Mouse (Mus musculus) granulocyte monocyte progenitor cell, adult 5-6 weeks (primary cell): ENCODE results near the gene Arl15. TPM values are rescaled to one million over a fixed set of nuclear protein-coding genes. Genes with fewer than 3 reads are reported as not detected.
A peak's percentile ranks its signal among the peaks of the same experiment; 100 is the strongest.

Experiments
- ATAC-seq: replicated peaks from 2 replicates; pipeline ENCODE4 v1.8.0; 2016; ENCODE audit warnings: mild to moderate bottlenecking, moderate TSS enrichment, inconsistent platforms; ENCODE audit not compliant: poor library complexity, severe bottlenecking
- total RNA-seq, 2 experiments: library from RNA; stranded (forward) in 1 of 2; stranded (reverse) in 1 of 2; fragments of 200-712, 200-1000 nt in 1 of 2; fragments of >200 nt in 1 of 2; fragmentation: Nextera tagmentation in 1 of 2; gene quantifications; 2 replicates each; pipeline ENCODE4 v1.2.3; 2014 to 2017

The Arl15 gene
- total RNA-seq, 2 experiments from 2014 or later: 16.1 to 17.3 TPM

DNA sequence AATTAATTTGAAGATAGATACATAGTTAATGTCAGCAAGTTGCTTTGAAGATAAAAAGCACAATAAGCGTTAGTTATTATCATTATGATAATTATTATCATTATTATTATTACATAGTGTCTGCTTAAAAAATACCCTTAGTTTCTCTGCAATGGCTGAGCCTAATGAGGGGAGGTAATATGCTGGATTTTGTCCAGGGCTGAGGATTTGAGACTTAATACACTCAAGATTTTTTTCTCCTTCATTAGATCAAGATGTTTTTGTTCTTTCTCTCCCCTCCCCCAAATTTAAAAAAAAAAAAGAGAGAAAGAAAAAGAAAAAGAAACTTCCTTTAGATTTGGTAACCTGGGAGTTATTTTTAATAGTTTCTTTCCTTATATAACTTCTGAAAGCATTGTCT is 180.6 kb downstream of the Arl15 start:
- ATAC-seq: no peak

GRCm38 (mm10) chr13:113975722-113976121 is 181.4 kb downstream of the Arl15 start:
- no peak for ATAC-seq

DNA sequence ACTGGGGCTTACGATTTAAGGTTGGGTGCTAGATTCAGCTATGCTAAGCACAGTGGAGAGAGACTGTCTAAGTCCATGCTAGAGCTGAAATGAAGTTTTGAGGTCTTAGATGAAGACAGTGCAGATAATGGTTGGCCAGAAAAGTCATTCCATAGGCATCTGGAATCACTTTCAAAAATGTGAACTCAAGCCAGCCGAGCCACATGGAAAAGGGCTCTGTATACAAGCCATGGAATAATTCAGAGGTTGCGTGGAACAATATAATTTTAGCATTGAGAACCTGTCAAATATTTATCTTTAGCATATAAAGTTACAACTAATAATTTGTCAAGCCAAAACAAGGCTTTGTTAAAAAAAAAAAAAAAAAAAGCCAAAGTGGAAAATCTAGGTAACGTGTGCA is 182.6 kb downstream of the Arl15 start:
- no peak for ATAC-seq

GRCm38 (mm10) chr13:113980739-113981460 is 186.6 kb downstream of the Arl15 start:
- ATAC-seq: no peak

DNA sequence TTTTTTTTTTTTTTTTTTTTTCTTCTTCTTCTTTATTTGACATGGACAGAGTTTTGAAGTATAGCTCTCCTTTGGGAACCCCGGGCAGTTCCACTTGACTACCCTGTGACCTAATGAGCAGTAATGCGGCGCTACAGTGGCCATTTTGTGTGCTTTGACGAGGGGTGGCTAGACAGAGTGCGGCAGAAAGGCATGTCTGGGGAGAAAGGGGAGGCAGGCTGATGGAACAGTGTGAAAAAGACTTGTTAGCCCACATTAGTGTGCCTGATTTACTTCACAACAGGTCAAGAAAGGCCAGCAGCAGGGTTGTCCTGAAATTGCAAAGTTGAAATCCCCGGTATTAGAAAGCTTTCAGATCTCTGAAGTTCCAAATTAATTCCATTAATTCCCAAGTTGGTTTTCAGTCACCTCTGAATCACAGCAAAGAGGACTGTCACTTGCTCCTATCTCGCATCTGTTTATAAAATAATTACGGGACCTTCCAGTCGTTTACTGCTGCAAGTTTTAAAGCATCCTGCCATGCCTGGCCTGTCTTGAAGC is 187.2 kb downstream of the Arl15 start:
- ATAC-seq: no peak

- peak; percentile 37; the same call in 1 of the 2 replicates for ATAC-seq
Observed at GRCm38 (mm10) chr13:113983633-113984032, 189.3 kb downstream of the Arl15 start.

- no peak for ATAC-seq
Observed at GRCm38 (mm10) chr13:113984491-113984890, 190.2 kb downstream of the Arl15 start.

DNA sequence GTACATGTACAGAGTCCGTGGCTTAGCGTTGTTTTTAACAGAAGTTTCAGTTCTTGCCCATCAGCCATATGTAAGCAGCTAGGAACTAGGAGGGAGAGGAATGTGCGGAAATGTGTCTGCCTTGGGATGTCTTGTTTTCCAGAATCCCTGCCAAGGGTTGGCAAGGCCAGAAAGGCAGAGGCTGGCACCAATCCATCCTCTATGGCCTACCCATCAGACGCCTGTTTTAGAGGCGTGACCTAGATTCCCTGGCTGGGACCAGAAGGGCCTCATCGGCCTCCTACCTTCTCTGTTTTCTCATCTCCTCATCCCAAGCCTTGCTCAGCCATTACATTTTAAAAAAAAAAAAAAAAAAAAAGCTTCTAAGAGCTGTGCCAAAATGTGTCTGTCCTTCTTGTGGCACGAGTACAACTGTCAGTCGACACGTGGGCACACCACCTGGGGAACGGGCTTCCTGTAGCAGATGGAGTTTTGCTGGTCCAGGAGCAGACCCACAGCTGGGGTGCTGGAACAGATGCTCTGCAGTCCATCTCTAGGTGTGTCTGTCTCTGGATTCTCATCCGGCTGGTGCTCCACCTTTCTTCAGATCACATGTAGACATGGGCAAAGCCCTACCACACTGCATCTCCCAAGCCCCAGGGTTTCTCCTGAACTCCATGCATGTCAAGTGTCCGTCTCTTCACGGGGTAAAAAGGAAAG is 192.7 kb downstream of the Arl15 start:
- no peak for ATAC-seq

DNA sequence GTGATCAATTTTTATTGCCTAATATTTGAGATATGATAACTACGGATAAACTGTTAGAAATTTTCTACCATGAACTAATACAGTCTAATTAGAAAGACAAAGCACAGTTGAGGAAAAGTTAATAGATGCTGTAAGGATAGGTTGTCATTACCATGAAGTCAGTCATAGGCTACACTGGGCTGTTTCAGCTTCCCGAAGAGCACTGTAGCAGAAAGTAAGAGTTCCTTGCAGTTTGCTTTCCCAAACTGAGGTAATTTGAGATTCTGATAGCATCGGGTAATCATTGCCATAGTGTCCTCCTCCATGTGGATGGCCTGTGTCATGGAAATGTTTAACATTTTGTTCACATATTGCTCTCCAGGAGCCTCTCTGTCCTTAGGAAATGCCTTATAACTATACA is 195.9 kb downstream of the Arl15 start:
- ATAC-seq: peak; percentile 8; the same call in 1 of the 2 replicates

GRCm38 (mm10) chr13:113990701-113991100 is 196.4 kb downstream of the Arl15 start:
- peak; percentile 73 for ATAC-seq

DNA sequence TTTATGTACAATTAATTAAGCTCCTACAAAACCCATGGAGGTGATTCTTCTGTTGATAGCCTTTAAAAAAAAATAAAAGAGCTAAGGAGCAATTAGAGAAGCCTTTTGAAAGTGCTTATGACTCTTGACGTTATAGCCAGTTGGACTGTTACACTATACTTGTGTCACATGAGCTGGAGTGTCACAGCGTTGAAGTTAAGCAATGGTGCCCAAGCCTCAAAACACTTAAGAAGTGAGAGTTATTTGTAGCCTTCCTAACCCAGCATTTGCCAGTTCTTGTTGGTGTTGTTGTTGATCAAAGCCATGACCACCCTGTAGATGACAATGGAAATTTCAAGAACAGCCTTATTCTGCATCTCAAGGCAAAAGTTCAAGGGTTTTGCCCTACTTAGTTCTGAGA is 198.8 kb downstream of the Arl15 start:
- ATAC-seq: peak; percentile 51

DNA sequence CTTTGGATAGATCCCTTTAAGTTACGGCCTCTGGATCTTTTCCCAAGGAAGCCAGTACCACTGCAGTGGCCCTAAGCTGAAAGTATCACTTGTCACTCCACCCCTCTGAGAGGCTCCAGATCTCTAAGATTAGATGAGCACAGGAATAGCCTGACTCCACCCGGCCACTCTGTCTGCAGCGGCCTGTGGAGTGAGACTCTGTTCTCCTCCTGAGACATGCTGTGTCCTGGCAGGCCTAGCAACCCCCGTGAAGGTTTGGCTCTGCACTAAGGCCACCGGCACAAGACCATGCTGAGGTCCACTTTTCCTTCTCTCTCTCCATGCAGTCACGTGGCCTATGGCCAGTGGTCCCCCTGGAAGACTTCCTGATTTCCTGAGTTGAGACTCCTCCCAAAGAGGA is 200.3 kb downstream of the Arl15 start:
- ATAC-seq: no peak

- no peak for ATAC-seq
Observed at GRCm38 (mm10) chr13:113995490-113996236, 201.4 kb downstream of the Arl15 start.

DNA sequence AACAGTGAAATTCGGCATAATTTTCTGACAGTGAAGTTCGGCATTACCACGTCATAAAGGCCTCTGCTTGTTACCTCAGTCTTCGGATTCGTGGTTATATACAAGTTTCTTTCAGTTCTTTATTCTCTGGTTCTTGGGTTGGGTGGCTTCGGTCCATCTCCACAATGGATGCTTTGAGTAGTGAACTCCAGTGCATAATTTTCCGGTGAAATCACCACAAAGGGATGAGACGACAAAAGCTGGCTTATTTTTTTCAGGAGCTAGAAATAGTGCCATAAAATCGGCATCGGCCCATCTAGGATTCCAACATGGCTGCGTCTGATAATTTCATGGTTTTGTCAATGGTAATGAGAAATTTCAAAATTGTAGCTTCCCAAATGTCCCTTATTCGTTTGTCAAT is 204.5 kb downstream of the Arl15 start:
- ATAC-seq: no peak

DNA sequence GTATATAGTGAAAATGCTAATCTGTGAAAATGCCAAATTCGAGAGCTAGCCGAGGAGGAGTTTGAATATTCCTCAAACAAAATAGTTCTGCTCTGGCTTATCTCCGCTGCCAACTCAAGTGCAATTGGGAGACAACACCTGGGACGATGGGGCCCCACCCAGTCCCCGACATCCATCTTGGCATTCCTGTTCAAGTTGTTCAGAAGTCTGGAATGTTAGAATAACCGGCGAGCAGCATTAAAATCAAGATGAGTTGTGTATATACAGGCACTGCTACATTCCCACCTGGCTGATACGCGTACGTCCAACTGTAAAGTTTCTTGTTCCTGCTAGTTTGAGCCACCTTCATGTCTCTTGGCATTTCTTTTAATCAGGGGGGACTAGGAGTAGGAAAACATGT is 209.2 kb downstream of the Arl15 start:
- no peak for ATAC-seq

- no peak for ATAC-seq
Observed at GRCm38 (mm10) chr13:114004191-114004590, 209.9 kb downstream of the Arl15 start.

- ATAC-seq: no peak
Observed at GRCm38 (mm10) chr13:114009786-114010185, 215.5 kb downstream of the Arl15 start.

- ATAC-seq: no peak
Observed at GRCm38 (mm10) chr13:114010521-114010920, 216.2 kb downstream of the Arl15 start.

DNA sequence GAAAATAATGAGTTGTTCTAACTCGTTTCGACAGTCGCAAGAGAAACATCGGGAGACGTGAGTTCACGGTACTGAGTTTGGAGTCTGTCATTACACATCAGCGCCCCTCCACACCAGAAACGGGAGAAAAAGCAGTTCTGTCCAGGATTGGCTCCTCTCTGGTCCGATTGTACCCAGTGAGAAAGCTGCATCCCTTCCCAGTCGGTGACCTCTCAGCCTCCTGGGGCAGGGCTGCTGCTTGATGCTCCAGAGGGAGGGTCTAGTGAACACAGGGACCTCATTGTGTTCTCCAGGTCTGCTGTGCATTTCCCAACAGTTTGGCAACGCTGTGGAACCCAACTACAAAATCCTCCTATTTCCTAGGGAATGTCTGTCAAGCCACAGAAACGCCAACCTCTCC is 216.7 kb downstream of the Arl15 start:
- ATAC-seq: no peak

DNA sequence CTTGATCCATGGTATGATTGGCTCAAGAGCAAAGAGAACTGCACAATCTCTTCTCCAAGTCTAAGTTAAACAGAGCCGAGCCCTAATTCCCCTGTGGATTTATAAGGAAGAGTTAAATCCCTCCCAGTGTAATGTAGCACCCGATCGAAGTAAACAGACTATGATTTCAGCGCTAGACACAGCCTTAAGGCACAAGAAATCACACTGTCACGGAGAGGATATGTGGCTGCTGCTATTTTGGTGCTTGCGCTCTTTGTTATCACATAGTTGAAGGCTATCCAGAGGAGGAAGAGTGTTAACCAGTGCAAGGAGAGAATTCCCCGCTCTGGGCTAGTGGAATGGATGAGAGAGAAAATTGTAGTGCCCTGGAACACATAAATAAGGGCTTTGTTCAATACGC is 223.6 kb downstream of the Arl15 start:
- no peak for ATAC-seq

GRCm38 (mm10) chr13:114023541-114023940 is 229.2 kb downstream of the Arl15 start:
- no peak for ATAC-seq
